Mouse (Mus musculus) cortical plate, adult 2 months (tissue): ENCODE measurements around the gene Pgrmc2. TPM values are rescaled to one million over a fixed set of nuclear protein-coding genes. Genes with fewer than 3 reads are reported as not detected.

Experiments
- H3K27ac ChIP-seq: fragments of 200-500 bp; 2 replicates; pipeline ENCODE4 v1.5.1; 2012; ENCODE audit warnings: low read length, control low read depth, inconsistent platforms; ENCODE audit not compliant: insufficient read depth
- H3K4me1 ChIP-seq: fragments of 200-500 bp; 2 replicates; pipeline ENCODE4 v1.6.1; 2011; ENCODE audit warnings: low read length; ENCODE audit not compliant: control insufficient read depth, insufficient read depth
- H3K4me3 ChIP-seq: fragments of 200-500 bp; 2 replicates; pipeline ENCODE4 v1.5.1; 2011; ENCODE audit warnings: mild to moderate bottlenecking, low read length, control low read depth; ENCODE audit not compliant: insufficient read depth
- CTCF ChIP-seq: fragments of 200-500 bp; IDR thresholded peaks from 2 replicates; pipeline ENCODE4 v1.5.1; 2011; ENCODE audit warnings: mild to moderate bottlenecking, control low read depth, low read length; ENCODE audit not compliant: insufficient read depth; ENCODE audit errors: extremely low read depth
- POLR2A ChIP-seq: fragments of 200-500 bp; IDR thresholded peaks from 2 replicates; pipeline ENCODE4 v1.6.1; 2011; ENCODE audit warnings: mild to moderate bottlenecking, low read length, control low read depth; ENCODE audit not compliant: insufficient read depth; ENCODE audit errors: extremely low read depth
- polyA plus RNA-seq: library from polyadenylated mRNA; depleted of rRNA; stranded (reverse); fragments of >200 nt; gene quantifications from 2 replicates; pipeline ENCODE4 v1.2.3, GENCODE M21; 2012

The Pgrmc2 gene
- polyA plus RNA-seq, 1 experiment, result 43.8 TPM

- no peak overlapping the region for H3K4me3 ChIP-seq
- TF ChIP-seq CTCF (no peak), POLR2A (no peak)
- no peak overlapping the region for H3K27ac ChIP-seq
- no peaks in the 10 kb centered on the region for H3K4me1 ChIP-seq
Observed at GRCm38 (mm10) chr3:41100157-41100556, 17.3 kb upstream of the Pgrmc2 start.

GRCm38 (mm10) chr3:41099672-41100071, 16.8 kb upstream of the Pgrmc2 start:
- no peak overlapping the region for H3K4me3 ChIP-seq
- no peaks in the 10 kb centered on the region for H3K4me1 ChIP-seq
- TF ChIP-seq CTCF (no peak), POLR2A (no peak)
- no peak overlapping the region for H3K27ac ChIP-seq

GRCm38 (mm10) chr3:41093210-41093609, 10.4 kb upstream of the Pgrmc2 start:
- Histone ChIP-seq H3K4me3 (no peak overlapping the region), H3K27ac (no peak overlapping the region), H3K4me1 (no peaks in the 10 kb centered on the region)
- TF ChIP-seq POLR2A, result no peak
- no peak for TF ChIP-seq CTCF

GRCm38 (mm10) chr3:41092311-41092710, 9.5 kb upstream of the Pgrmc2 start:
- H3K4me1 ChIP-seq, result no peaks in the 10 kb centered on the region
- no peak for TF ChIP-seq POLR2A
- no peak for TF ChIP-seq CTCF

GRCm38 (mm10) chr3:41090839-41091238, 8.0 kb upstream of the Pgrmc2 start:
- no peaks in the 10 kb centered on the region for H3K4me1 ChIP-seq
- no peak overlapping the region for H3K4me3 ChIP-seq
- no peak overlapping the region for H3K27ac ChIP-seq
- TF ChIP-seq POLR2A, result no peak
- TF ChIP-seq CTCF, result no peak

More at GRCm38 (mm10) chr3:41092311-41092710, 9.5 kb upstream of the Pgrmc2 start:
- no peak overlapping the region for H3K4me3 ChIP-seq
- H3K27ac ChIP-seq, result no peak overlapping the region

GRCm38 (mm10) chr3:41087071-41087470, 4.2 kb upstream of the Pgrmc2 start:
- no peaks in the 10 kb centered on the region for H3K4me1 ChIP-seq
- no peak overlapping the region for H3K27ac ChIP-seq
- TF ChIP-seq POLR2A (no peak), CTCF (no peak)
- no peak overlapping the region for H3K4me3 ChIP-seq

GRCm38 (mm10) chr3:41084421-41084820, 1.6 kb upstream of the Pgrmc2 start:
- Histone ChIP-seq H3K4me1 (no peaks in the 10 kb centered on the region), H3K27ac (no peak overlapping the region), H3K4me3 (no peak overlapping the region; the same call in 1 of the 2 replicates)
- no peak for TF ChIP-seq POLR2A
- no peak for TF ChIP-seq CTCF

GRCm38 (mm10) chr3:41083790-41084112, 905 bp upstream of the Pgrmc2 start:
- TF ChIP-seq CTCF (no peak), POLR2A (no peak)
- no peaks in the 10 kb centered on the region for H3K4me1 ChIP-seq
- peak overlapping the region; percentile 70 for H3K4me3 ChIP-seq
- H3K27ac ChIP-seq, result peak overlapping the region; percentile 93

GRCm38 (mm10) chr3:41082520-41082884, 344 bp downstream of the Pgrmc2 start:
- Histone ChIP-seq H3K27ac (peak overlapping the region; percentile 86), H3K4me1 (no peaks in the 10 kb centered on the region), H3K4me3 (peak overlapping the region; percentile 70)
- no peak for TF ChIP-seq POLR2A
- no peak for TF ChIP-seq CTCF

GRCm38 (mm10) chr3:41081474-41082301, 1.2 kb downstream of the Pgrmc2 start:
- Histone ChIP-seq H3K27ac (no peak overlapping the region), H3K4me3 (peak overlapping the region; percentile 70), H3K4me1 (no peaks in the 10 kb centered on the region)
- TF ChIP-seq POLR2A, result no peak
- TF ChIP-seq CTCF, result no peak

- Histone ChIP-seq H3K4me3 (no peak overlapping the region), H3K27ac (no peak overlapping the region), H3K4me1 (peaks cover 1% of the 10 kb centered on the region; the same call in 1 of the 2 replicates)
- TF ChIP-seq CTCF, result no peak
- TF ChIP-seq POLR2A, result no peak
Observed at GRCm38 (mm10) chr3:41080724-41081123, 2.1 kb downstream of the Pgrmc2 start.
